Mouse (Mus musculus): Measurements from ENCODE around the gene Rrp8. TPM values are rescaled to one million over a fixed set of nuclear protein-coding genes. Genes with fewer than 3 reads are reported as not detected.
A peak's percentile ranks its signal among the peaks of the same experiment; 100 is the strongest.

Gene Rrp8
- polyA plus RNA-seq, 1 experiment from 2014 or later, result 22.4 TPM

GRCm38 (mm10) chr7:105685541-105686197, 51.5 kb downstream of the Rrp8 start:
- ATAC-seq (ENCODE audit: insufficient number of reproducible peaks, insufficient read depth, low FRiP score, low read depth), result no peak
- no peak overlapping the region for H3K27ac ChIP-seq (replicated peaks in 1 of 2; ENCODE audit: control insufficient read depth in 1 of 2, insufficient read depth in 1 of 2, low read depth in 2 of 2, low read length in 2 of 2)
- peak overlapping the region; percentile 27 for H3K4me2 ChIP-seq (ENCODE audit: low read length)
- no peak overlapping the region for H3K4me3 ChIP-seq (ENCODE audit: control insufficient read depth in 1 of 2, insufficient read depth in 1 of 2, low read depth in 1 of 2, low read length in 2 of 2)
- H3K36me3 ChIP-seq (ENCODE audit: control insufficient read depth, insufficient read depth, low read length), result no peaks in the 10 kb centered on the region
- H3K9me3 ChIP-seq (ENCODE audit: control insufficient read depth, low read length), result no peaks in the 10 kb centered on the region
- WGBS, result 12% methylated on average over 13 of the region's 13 CpGs
- H3K27me3 ChIP-seq (ENCODE audit: control insufficient read depth, insufficient read depth, low read length), result no peaks in the 10 kb centered on the region
- H3K9ac ChIP-seq (ENCODE audit: low read length), result no peak overlapping the region
- H3K4me1 ChIP-seq (ENCODE audit: control insufficient read depth in 2 of 2, insufficient read depth in 2 of 2, low read length in 2 of 2), result no peaks in the 10 kb centered on the region

Other genes starting within 250 kb of the Rrp8 start
- gene Smpd1, start 183.0 kb downstream of the Rrp8 start, polyA plus RNA-seq (2014; fragmentation: Nextera tagmentation; extraction: Ambion mirVana), result 60.1 and 64.2 TPM in 2 replicates
- 37.3 and 39.6 TPM in 2 replicates for gene Apbb1, start 155.7 kb downstream of the Rrp8 start, polyA plus RNA-seq (2014; fragmentation: Nextera tagmentation; extraction: Ambion mirVana)
- gene Hpx, start 137.2 kb downstream of the Rrp8 start, polyA plus RNA-seq (2014; fragmentation: Nextera tagmentation; extraction: Ambion mirVana), result 0.26 TPM in 1 of 2 replicates, not detected in the other
- gene Trim3, start 103.8 kb downstream of the Rrp8 start, polyA plus RNA-seq (2014; fragmentation: Nextera tagmentation; extraction: Ambion mirVana), result 22.4 and 26.3 TPM in 2 replicates
- gene Timm10b, start 97.3 kb downstream of the Rrp8 start, polyA plus RNA-seq (2014; fragmentation: Nextera tagmentation; extraction: Ambion mirVana), result 169 and 182 TPM in 2 replicates
- 49.5 and 51.2 TPM in 2 replicates for gene Arfip2, start 97.0 kb downstream of the Rrp8 start, polyA plus RNA-seq (2014; fragmentation: Nextera tagmentation; extraction: Ambion mirVana)
- gene Gm45799, start 96.8 kb downstream of the Rrp8 start, polyA plus RNA-seq (2014; fragmentation: Nextera tagmentation; extraction: Ambion mirVana), result 44.9 and 50.4 TPM in 2 replicates
- 0.51 and 0.70 TPM in 2 replicates for gene Dnhd1, start 86.6 kb downstream of the Rrp8 start, polyA plus RNA-seq (2014; fragmentation: Nextera tagmentation; extraction: Ambion mirVana)
- 401 and 404 TPM in 2 replicates for gene Ilk, start 793 bp downstream of the Rrp8 start, polyA plus RNA-seq (2014; fragmentation: Nextera tagmentation; extraction: Ambion mirVana)
- 135 and 159 TPM in 2 replicates for gene Taf10, start 7.0 kb upstream of the Rrp8 start, polyA plus RNA-seq (2014; fragmentation: Nextera tagmentation; extraction: Ambion mirVana)
- 89.2 and 104 TPM in 2 replicates for gene Tpp1, start 14.8 kb upstream of the Rrp8 start, polyA plus RNA-seq (2014; fragmentation: Nextera tagmentation; extraction: Ambion mirVana)
- gene Dchs1, start 50.3 kb upstream of the Rrp8 start, polyA plus RNA-seq (2014; fragmentation: Nextera tagmentation; extraction: Ambion mirVana), result 7.7 and 8.3 TPM in 2 replicates
- 206 and 233 TPM in 2 replicates for gene Mrpl17, start 73.7 kb upstream of the Rrp8 start, polyA plus RNA-seq (2014; fragmentation: Nextera tagmentation; extraction: Ambion mirVana)
- 1.1 and 1.2 TPM in 2 replicates for gene Gm4070, start 216.6 kb upstream of the Rrp8 start, polyA plus RNA-seq (2014; fragmentation: Nextera tagmentation; extraction: Ambion mirVana)

All from heart, embryonic 14.5 days (tissue).